Mouse (Mus musculus) bone marrow, adult 2 months (tissue): ENCODE measurements around the gene Zfp663. TPM values are rescaled to one million over a fixed set of nuclear protein-coding genes. Genes with fewer than 3 reads are reported as not detected.

Experiments used
- H3K27ac ChIP-seq: fragments of 200-500 bp; 2 replicates; pipeline ENCODE4 v1.5.1; 2012; ENCODE audit warnings: low read depth, mild to moderate bottlenecking, control low read depth, inconsistent platforms, low read length; ENCODE audit not compliant: control insufficient read depth, poor library complexity, insufficient read depth
- H3K4me1 ChIP-seq: fragments of 200-500 bp; 2 replicates; pipeline ENCODE4 v1.6.1; 2011; ENCODE audit warnings: low read length; ENCODE audit not compliant: control insufficient read depth, insufficient read depth
- H3K4me3 ChIP-seq: fragments of 200-500 bp; replicated peaks from 2 replicates; pipeline ENCODE3; 2011; ENCODE audit warnings: mild to moderate bottlenecking, low read depth, low read length, control low read depth; ENCODE audit not compliant: control insufficient read depth
- CTCF ChIP-seq: fragments of 200-500 bp; IDR thresholded peaks from 2 replicates; pipeline ENCODE4 v1.5.1; 2011; ENCODE audit warnings: low read length, control low read depth; ENCODE audit not compliant: control insufficient read depth, insufficient read depth
- POLR2A ChIP-seq: fragments of 200-500 bp; IDR thresholded peaks from 2 replicates; pipeline ENCODE4 v1.6.1; 2011; ENCODE audit warnings: low read depth, mild to moderate bottlenecking, control low read depth, low read length, borderline replicate concordance; ENCODE audit not compliant: control insufficient read depth
- WGBS: fragments of 180-500 bp; shearing (Covaris S2); methylation state at CpG from one replicate; pipeline ENCODE4 v1.1.7; 2018; 5-methylcytosine and 5-hydroxymethylcytosine counted together
- polyA plus RNA-seq: library from polyadenylated mRNA; stranded (reverse); fragments of >200 nt; gene quantifications from 2 replicates; pipeline ENCODE4 v1.2.4, GENCODE M21; 2011; ENCODE audit warnings: low replicate concordance; ENCODE audit not compliant: missing spikeins, insufficient read depth, insufficient read length

Zfp663 gene
- polyA plus RNA-seq, 1 experiment = not detected

DNA sequence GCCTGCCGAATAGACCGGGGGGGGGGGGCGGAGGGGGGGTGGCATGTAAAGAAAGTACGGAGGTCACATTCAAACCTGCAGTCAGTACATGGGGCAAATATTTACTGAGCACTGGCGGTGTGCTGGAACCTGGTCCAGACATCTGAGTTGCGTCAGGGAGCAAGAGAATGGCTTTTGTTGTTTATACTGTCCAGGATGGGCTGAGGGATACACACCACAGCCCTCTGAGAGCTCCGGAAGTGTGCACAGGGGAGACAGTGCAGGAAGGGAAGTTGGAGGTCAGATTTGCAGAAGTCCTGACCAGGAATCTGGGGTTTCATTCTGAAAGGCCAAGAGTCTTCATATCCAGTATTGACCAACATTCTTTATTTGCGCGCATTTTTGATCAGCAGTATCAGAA lies 36.4 kb upstream of the Zfp663 start:
- no peak overlapping the region for H3K4me3 ChIP-seq
- H3K27ac ChIP-seq = no peak overlapping the region
- 5% methylated on average over 9 of the region's 9 CpGs for WGBS
- no peak for TF ChIP-seq POLR2A
- TF ChIP-seq CTCF = no peak
- H3K4me1 ChIP-seq = no peaks in the 10 kb centered on the region

DNA sequence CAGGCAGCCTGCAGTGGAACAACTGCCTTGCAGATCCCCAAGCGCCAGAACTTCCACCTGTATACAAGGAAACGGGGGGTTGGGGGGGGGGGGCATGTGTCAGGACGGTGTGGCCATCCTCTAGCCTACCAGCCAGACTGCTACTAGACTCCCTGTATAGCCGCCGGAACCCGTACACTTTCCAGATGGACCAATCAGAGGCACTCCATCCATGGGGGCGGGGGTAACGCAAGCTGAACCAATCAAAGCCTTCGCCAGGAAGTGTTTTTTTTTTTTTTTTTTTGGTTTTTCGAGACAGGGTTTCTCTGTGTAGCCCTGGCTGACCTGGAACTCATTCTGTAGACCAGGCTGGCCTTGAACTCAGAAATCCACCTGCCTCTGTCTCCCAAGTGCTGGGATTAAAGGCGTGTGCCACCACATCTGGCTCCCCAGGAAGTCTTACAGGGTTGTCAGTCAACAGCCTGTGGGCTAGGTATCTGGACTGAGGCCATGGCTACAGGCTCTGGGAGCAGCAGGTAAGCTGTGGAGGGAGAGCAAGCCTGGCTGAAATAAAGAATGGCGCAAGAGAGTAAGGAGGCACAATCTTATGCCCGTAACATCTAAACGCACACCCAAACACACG lies 29.7 kb upstream of the Zfp663 start:
- no peak overlapping the region for H3K4me3 ChIP-seq
- no peak for TF ChIP-seq POLR2A
- TF ChIP-seq CTCF = no peak
- H3K27ac ChIP-seq = no peak overlapping the region
- H3K4me1 ChIP-seq = no peaks in the 10 kb centered on the region
- 80% methylated on average over 15 of the region's 15 CpGs for WGBS

DNA sequence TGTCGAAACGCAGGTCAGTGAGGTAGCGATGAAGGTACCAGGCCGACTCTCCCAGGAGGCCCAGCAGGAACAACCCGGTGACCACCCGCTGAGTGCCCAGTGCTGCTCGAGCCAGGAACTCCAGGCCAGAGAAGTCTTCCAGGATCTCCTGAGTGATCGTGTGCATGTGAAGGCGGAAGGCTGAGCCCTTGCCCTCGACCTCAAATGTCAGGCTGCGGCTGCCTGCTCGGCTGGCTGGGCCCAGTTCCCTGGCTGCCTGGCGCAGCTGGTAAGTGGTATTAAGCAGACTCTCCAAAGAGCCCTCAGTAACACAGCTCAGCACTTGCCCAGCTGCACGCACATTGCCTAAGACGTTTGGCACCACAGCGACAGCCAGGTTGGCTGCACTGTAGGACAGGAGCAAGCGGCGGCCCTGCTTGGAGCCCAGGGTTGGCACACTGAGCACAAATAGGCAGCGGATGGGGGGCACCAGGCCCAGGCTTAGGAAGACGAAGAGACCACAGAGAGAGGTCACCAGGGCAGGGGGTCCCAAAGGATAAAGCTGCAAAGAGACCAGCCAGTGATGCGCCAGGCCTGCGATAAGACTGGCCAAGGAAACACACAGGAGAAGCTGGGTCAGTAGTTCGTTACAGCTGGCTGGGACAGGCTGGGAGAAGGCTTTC lies 29.1 kb upstream of the Zfp663 start:
- no peak overlapping the region for H3K4me3 ChIP-seq
- H3K27ac ChIP-seq = no peak overlapping the region
- no peaks in the 10 kb centered on the region for H3K4me1 ChIP-seq
- WGBS = 89% methylated on average over 23 of the region's 23 CpGs
- TF ChIP-seq CTCF (no peak), POLR2A (no peak)

DNA sequence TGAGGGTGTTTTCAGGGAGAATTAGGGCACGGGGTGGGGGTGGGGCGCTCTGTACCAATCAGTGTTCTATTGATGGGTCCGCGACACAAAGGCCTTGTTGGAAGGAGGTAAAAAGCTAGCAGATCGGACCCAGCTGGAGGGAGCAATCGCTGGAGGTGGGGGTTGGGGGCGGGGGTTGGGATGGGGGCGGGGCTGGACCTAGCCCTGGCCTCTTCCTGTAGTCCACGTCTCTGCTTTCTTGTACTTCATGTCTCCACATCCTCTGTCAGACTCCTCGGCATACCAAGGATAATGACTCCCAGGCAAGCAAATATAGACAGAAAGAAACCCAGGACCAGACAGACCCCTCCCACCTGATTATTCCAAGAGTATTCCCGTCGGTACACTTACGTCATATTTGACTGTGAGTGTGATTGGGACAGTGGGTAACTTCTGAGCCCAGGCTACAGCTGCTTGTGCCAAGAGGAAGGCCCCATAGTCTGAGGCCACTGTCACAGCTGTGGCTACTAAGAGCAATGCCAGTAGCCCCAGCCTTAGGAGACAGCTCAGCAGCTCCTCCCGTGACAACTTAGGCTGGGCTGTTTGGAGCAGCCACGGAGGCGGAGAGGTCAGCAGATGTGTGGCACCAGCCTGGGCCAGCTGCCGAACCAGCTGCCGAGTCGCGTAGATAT lies 28.4 kb upstream of the Zfp663 start:
- no peak for TF ChIP-seq CTCF
- no peak for TF ChIP-seq POLR2A
- H3K27ac ChIP-seq = no peak overlapping the region
- WGBS = 77% methylated on average over 20 of the region's 20 CpGs
- H3K4me3 ChIP-seq = no peak overlapping the region
- no peaks in the 10 kb centered on the region for H3K4me1 ChIP-seq

DNA sequence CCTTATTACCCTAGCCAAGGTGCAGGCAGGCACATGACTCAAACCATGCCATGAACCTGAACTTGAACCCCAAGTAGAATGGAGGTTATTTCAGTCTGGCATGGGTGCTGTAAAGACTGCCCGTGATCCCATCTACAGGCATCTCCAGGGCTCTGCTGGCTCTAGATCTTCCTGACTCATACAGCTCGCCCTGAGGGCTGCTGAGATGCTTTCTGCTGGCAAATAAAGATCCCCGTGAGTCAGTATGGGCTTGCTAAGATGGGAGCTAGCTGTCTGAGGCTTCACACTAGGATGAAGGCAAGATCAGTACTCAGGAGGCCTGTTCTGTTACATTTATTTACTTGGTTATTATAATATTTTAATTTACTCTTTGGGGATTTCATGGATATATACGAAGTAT lies 23.6 kb upstream of the Zfp663 start:
- TF ChIP-seq CTCF = no peak
- TF ChIP-seq POLR2A = no peak
- Histone ChIP-seq H3K4me3 (no peak overlapping the region), H3K27ac (no peak overlapping the region), H3K4me1 (no peaks in the 10 kb centered on the region)
- 72% methylated on average over 4 of the region's 4 CpGs for WGBS

DNA sequence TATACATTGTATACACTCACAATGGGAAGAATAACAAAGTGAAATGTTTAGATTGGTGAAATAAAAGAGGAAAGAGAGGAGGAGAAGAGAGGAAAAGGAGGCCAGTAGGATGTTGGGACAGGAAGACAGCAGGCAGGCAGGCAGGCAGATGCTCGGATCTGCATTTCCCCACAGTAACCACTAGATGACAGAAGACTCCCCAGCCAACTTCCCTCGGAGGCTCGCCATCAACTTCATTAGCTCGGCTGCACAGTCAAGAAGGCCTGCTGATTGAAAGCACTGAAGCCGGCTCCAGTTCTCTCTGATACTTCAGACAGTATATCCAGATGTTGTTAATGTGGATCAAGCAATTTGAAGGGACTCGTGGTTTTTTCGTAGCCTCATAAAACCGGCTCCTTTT lies 23.0 kb upstream of the Zfp663 start:
- Histone ChIP-seq H3K4me3 (no peak overlapping the region), H3K27ac (no peak overlapping the region), H3K4me1 (no peaks in the 10 kb centered on the region)
- 19% methylated on average over 8 of the region's 8 CpGs for WGBS
- peak; percentile 47 for TF ChIP-seq CTCF
- no peak for TF ChIP-seq POLR2A

DNA sequence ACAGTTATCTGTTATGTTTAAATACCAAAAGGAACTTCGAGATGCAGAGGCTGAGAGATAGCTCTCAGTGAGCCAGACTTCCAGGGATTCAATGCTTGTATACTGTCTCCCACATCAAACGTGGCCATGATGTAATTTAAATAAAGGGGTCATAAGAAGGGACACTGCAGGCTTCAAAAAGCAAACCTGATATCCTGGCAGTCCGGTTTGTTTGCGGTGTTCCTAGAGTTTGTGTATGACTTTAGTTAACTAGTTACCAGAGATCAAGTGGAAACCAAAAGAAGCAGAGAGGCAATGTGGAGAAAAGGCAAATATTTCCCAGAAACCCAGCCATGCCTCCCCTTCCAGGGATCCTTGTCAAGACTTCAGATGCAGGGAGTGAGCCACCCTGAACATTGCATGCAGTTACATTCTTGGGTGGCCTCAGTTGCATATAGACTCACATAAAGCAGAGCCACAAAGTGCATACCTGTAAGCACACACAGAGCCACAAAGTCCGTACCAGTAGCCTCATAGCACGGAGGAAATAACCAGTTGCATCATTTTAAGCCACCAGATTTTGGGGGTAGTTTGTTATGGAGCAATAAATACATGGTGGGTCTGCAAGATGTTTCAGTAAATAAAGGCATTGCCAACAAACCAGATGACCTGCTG lies 20.9 kb upstream of the Zfp663 start:
- no peak overlapping the region for H3K4me3 ChIP-seq
- no peaks in the 10 kb centered on the region for H3K4me1 ChIP-seq
- 71% methylated on average over 6 of the region's 6 CpGs for WGBS
- TF ChIP-seq POLR2A (no peak), CTCF (no peak)
- H3K27ac ChIP-seq = no peak overlapping the region

DNA sequence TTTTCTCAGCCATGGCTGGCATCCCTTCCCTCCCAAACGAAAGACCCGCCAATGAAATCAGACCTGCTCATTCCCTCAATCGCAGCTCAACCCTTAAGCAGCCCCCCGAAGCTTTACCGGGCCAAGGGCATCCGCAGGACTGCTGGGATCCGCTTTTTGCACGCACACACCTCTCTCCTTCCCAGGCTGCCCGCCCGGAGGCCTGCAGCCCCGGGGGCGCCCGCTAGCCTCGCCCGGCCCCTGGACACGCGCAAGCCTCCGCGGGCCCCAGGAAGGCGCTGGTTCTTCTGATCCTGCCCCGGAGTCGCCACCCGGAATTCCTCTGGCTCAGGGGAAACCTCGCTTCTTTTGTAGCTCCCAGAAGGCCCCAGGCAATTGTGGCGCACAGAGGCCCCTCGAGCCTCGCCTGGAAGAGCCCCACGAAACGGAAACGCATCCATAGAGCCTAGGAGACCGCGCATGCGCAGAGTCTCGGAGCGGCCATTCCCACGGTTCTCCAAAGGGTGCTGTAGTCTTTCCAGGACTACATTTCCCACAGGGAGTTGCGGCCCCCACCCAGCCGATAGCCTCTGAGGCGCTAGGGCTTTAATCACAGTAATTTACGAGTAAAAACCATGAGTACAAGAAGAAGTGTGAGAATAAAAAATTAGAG lies 19.4 kb upstream of the Zfp663 start, which contains the start of gene Zfp334:
TSS of gene Zfp334 (minus strand) at position 416 of the 652 bp plus-strand sequence.
- Histone ChIP-seq H3K4me3 (no peak within 1 kb of the TSS), H3K27ac (no peak within 1 kb of the TSS), H3K4me1 (no peaks in the 10 kb centered on the region)
- WGBS = 5% methylated on average over 40 of the region's 40 CpGs
- TF ChIP-seq CTCF = no peak
- TF ChIP-seq POLR2A = no peak
